Mouse (Mus musculus): ENCODE measurements around the gene Rasl10b. TPM values are rescaled to one million over a fixed set of nuclear protein-coding genes. Genes with fewer than 3 reads are reported as not detected.

Gene Rasl10b
- polyA plus RNA-seq (2016; fragmentation: Nextera tagmentation; extraction: Ambion mirVana) = 8.1 and 11.4 TPM in 2 replicates

- peaks cover 57% of the 10 kb centered on the region for H3K4me1 ChIP-seq
- 1% methylated on average over 42 of the region's 44 CpGs for WGBS
- H3K27ac ChIP-seq = peak within 1 kb of the TSS; percentile 93
- no peaks in the 10 kb centered on the region for H3K9me3 ChIP-seq
- H3K27me3 ChIP-seq (ENCODE audit: insufficient read depth, poor library complexity, severe bottlenecking) = peaks cover 24% of the 10 kb centered on the region
- H3K4me3 ChIP-seq = peak within 1 kb of the TSS; percentile 92
- H3K36me3 ChIP-seq = no peaks in the 10 kb centered on the region
- DNase-seq (ENCODE audit: low spot score) = no peak
Observed at GRCm38 (mm10) chr11:83409087-83409754, at the start of gene Rasl10b. TSS of gene Rasl10b (plus strand) at chr11:83409137.

- no peaks in the 10 kb centered on the region for H3K27me3 ChIP-seq (ENCODE audit: insufficient read depth, poor library complexity, severe bottlenecking)
- H3K4me1 ChIP-seq = no peaks in the 10 kb centered on the region
- no peaks in the 10 kb centered on the region for H3K9me3 ChIP-seq
- no peak for DNase-seq (ENCODE audit: low spot score)
- H3K27ac ChIP-seq = no peak overlapping the region
- H3K4me3 ChIP-seq = no peak overlapping the region
- H3K36me3 ChIP-seq = peaks cover 51% of the 10 kb centered on the region
- WGBS = 93% methylated on average over 6 of the region's 6 CpGs
Observed at GRCm38 (mm10) chr11:83364656-83365055, 44.3 kb upstream of the Rasl10b start.

- Histone ChIP-seq H3K4me1 (no peaks in the 10 kb centered on the region), H3K27me3 (ENCODE audit: insufficient read depth, poor library complexity, severe bottlenecking) (no peaks in the 10 kb centered on the region), H3K4me3 (no peak overlapping the region), H3K27ac (no peak overlapping the region), H3K36me3 (peaks cover 81% of the 10 kb centered on the region), H3K9me3 (no peaks in the 10 kb centered on the region)
- 92% methylated on average over 4 of the region's 4 CpGs for WGBS
- no peak for DNase-seq (ENCODE audit: low spot score)
Observed at GRCm38 (mm10) chr11:83371267-83371666, 37.7 kb upstream of the Rasl10b start.

GRCm38 (mm10) chr11:83379745-83380341 lies 29.1 kb upstream of the Rasl10b start:
- Histone ChIP-seq H3K36me3 (peaks cover 23% of the 10 kb centered on the region), H3K9me3 (no peaks in the 10 kb centered on the region), H3K27ac (peak overlapping the region; percentile 42; the same call in 1 of the 2 replicates), H3K4me3 (no peak overlapping the region), H3K27me3 (ENCODE audit: insufficient read depth, poor library complexity, severe bottlenecking) (no peaks in the 10 kb centered on the region), H3K4me1 (peaks cover 22% of the 10 kb centered on the region)
- no peak for DNase-seq (ENCODE audit: low spot score)
- 49% methylated on average over 7 of the region's 7 CpGs for WGBS

- no peak overlapping the region for H3K4me3 ChIP-seq
- no peaks in the 10 kb centered on the region for H3K27me3 ChIP-seq (ENCODE audit: insufficient read depth, poor library complexity, severe bottlenecking)
- peaks cover 6% of the 10 kb centered on the region for H3K36me3 ChIP-seq
- DNase-seq (ENCODE audit: low spot score) = no peak
- no peak overlapping the region for H3K27ac ChIP-seq
- H3K4me1 ChIP-seq = peaks cover 32% of the 10 kb centered on the region
- 75% methylated on average over 9 of the region's 9 CpGs for WGBS
- H3K9me3 ChIP-seq = no peaks in the 10 kb centered on the region
Observed at GRCm38 (mm10) chr11:83382876-83383531, 25.9 kb upstream of the Rasl10b start.

GRCm38 (mm10) chr11:83383532-83383887 lies 25.4 kb upstream of the Rasl10b start:
- no peak for DNase-seq (ENCODE audit: low spot score)
- H3K4me1 ChIP-seq = peaks cover 32% of the 10 kb centered on the region
- no peak overlapping the region for H3K27ac ChIP-seq
- H3K36me3 ChIP-seq = peaks cover 4% of the 10 kb centered on the region; the same call in 1 of the 2 replicates
- 95% methylated on average over 1 of the region's 1 CpGs for WGBS
- H3K27me3 ChIP-seq (ENCODE audit: insufficient read depth, poor library complexity, severe bottlenecking) = no peaks in the 10 kb centered on the region
- H3K4me3 ChIP-seq = no peak overlapping the region
- H3K9me3 ChIP-seq = no peaks in the 10 kb centered on the region

- peaks cover 41% of the 10 kb centered on the region for H3K36me3 ChIP-seq
- peaks cover 35% of the 10 kb centered on the region for H3K4me1 ChIP-seq
- H3K27ac ChIP-seq = peak overlapping the region; percentile 82
- H3K4me3 ChIP-seq = peak overlapping the region; percentile 22; the same call in 1 of the 2 replicates
- no peak for DNase-seq (ENCODE audit: low spot score)
- H3K9me3 ChIP-seq = no peaks in the 10 kb centered on the region
- WGBS = 48% methylated on average over 4 of the region's 4 CpGs
- no peaks in the 10 kb centered on the region for H3K27me3 ChIP-seq (ENCODE audit: insufficient read depth, poor library complexity, severe bottlenecking)
Observed at GRCm38 (mm10) chr11:83393062-83393461, 15.9 kb upstream of the Rasl10b start.

- peaks cover 35% of the 10 kb centered on the region for H3K4me1 ChIP-seq
- 38% methylated on average over 6 of the region's 6 CpGs for WGBS
- H3K27me3 ChIP-seq (ENCODE audit: insufficient read depth, poor library complexity, severe bottlenecking) = no peaks in the 10 kb centered on the region
- peaks cover 44% of the 10 kb centered on the region for H3K36me3 ChIP-seq
- no peaks in the 10 kb centered on the region for H3K9me3 ChIP-seq
- DNase-seq (ENCODE audit: low spot score) = no peak
- no peak overlapping the region for H3K4me3 ChIP-seq
- 0 out of 2 replicates have a peak overlapping the region, but pooled peaks have one; percentile 29 for H3K27ac ChIP-seq
Observed at GRCm38 (mm10) chr11:83394802-83395439, 14.0 kb upstream of the Rasl10b start.

GRCm38 (mm10) chr11:83397626-83398025 lies 11.3 kb upstream of the Rasl10b start:
- Histone ChIP-seq H3K4me1 (peaks cover 27% of the 10 kb centered on the region), H3K27me3 (ENCODE audit: insufficient read depth, poor library complexity, severe bottlenecking) (no peaks in the 10 kb centered on the region), H3K4me3 (no peak overlapping the region), H3K36me3 (peaks cover 35% of the 10 kb centered on the region), H3K27ac (no peak overlapping the region), H3K9me3 (no peaks in the 10 kb centered on the region)
- WGBS = 84% methylated on average over 7 of the region's 7 CpGs
- no peak for DNase-seq (ENCODE audit: low spot score)

- peaks cover 29% of the 10 kb centered on the region for H3K4me1 ChIP-seq
- H3K27me3 ChIP-seq (ENCODE audit: insufficient read depth, poor library complexity, severe bottlenecking) = no peaks in the 10 kb centered on the region
- no peak overlapping the region for H3K27ac ChIP-seq
- no peak for DNase-seq (ENCODE audit: low spot score)
- peaks cover 37% of the 10 kb centered on the region for H3K36me3 ChIP-seq
- no peaks in the 10 kb centered on the region for H3K9me3 ChIP-seq
- H3K4me3 ChIP-seq = no peak overlapping the region
- WGBS = 78% methylated on average over 5 of the region's 5 CpGs
Observed at GRCm38 (mm10) chr11:83398724-83399123, 10.2 kb upstream of the Rasl10b start.

GRCm38 (mm10) chr11:83403787-83404186 lies 5.2 kb upstream of the Rasl10b start:
- 62% methylated on average over 7 of the region's 7 CpGs for WGBS
- H3K27me3 ChIP-seq (ENCODE audit: insufficient read depth, poor library complexity, severe bottlenecking) = no peaks in the 10 kb centered on the region
- H3K36me3 ChIP-seq = peaks cover 23% of the 10 kb centered on the region
- no peak overlapping the region for H3K4me3 ChIP-seq
- peaks cover 58% of the 10 kb centered on the region for H3K4me1 ChIP-seq
- H3K27ac ChIP-seq = no peak overlapping the region
- H3K9me3 ChIP-seq = no peaks in the 10 kb centered on the region
- DNase-seq (ENCODE audit: low spot score) = no peak

- no peaks in the 10 kb centered on the region for H3K9me3 ChIP-seq
- peaks cover 6% of the 10 kb centered on the region for H3K27me3 ChIP-seq (ENCODE audit: insufficient read depth, poor library complexity, severe bottlenecking)
- DNase-seq (ENCODE audit: low spot score) = no peak
- H3K4me3 ChIP-seq = no peak overlapping the region
- peaks cover 77% of the 10 kb centered on the region for H3K4me1 ChIP-seq
- H3K36me3 ChIP-seq = peaks cover 20% of the 10 kb centered on the region
- WGBS = 34% methylated on average over 3 of the region's 3 CpGs
- no peak overlapping the region for H3K27ac ChIP-seq
Observed at GRCm38 (mm10) chr11:83406391-83406790, 2.5 kb upstream of the Rasl10b start.

GRCm38 (mm10) chr11:83408242-83408641 lies 695 bp upstream of the Rasl10b start:
- DNase-seq (ENCODE audit: low spot score) = no peak
- Histone ChIP-seq H3K27me3 (ENCODE audit: insufficient read depth, poor library complexity, severe bottlenecking) (peaks cover 21% of the 10 kb centered on the region), H3K4me3 (no peak overlapping the region), H3K36me3 (peaks cover 10% of the 10 kb centered on the region), H3K9me3 (no peaks in the 10 kb centered on the region), H3K27ac (no peak overlapping the region), H3K4me1 (peaks cover 67% of the 10 kb centered on the region)
- 46% methylated on average over 8 of the region's 8 CpGs for WGBS
